Mouse (Mus musculus) gastrocnemius, postnatal 36 days (tissue): ENCODE results near the gene Vmn2r89. TPM values are rescaled to one million over a fixed set of nuclear protein-coding genes. Genes with fewer than 3 reads are reported as not detected.

Experiments
- total RNA-seq, 2 experiments: library from RNA; stranded (reverse); gene quantifications; 2 replicates each; pipeline ENCODE4 v1.2.3; 2021

Gene Vmn2r89
- total RNA-seq, 2 experiments from 2014 or later: not detected

Other genes with a start within 250 kb of the Vmn2r89 start
- not detected for gene Ear14, start 248.5 kb upstream of the Vmn2r89 start, total RNA-seq
- gene Rnase2a, start 195.7 kb upstream of the Vmn2r89 start, total RNA-seq: 1 to 10 TPM in 1 of 2 experiments, under 1 TPM in 1; 0.94 to 1.7 TPM
- gene Gm7247, start 90.1 kb upstream of the Vmn2r89 start, total RNA-seq: not detected
- not detected for gene Vmn2r88, start 41.0 kb upstream of the Vmn2r89 start, total RNA-seq
- not detected for gene Gm5622, start 100.9 kb downstream of the Vmn2r89 start, total RNA-seq
- not detected for gene Gm17175, start 122.2 kb downstream of the Vmn2r89 start, total RNA-seq
- not detected for gene Gm17174, start 140.3 kb downstream of the Vmn2r89 start, total RNA-seq
- gene Gm17078, start 159.5 kb downstream of the Vmn2r89 start, total RNA-seq: not detected
- not detected for gene Gm4181, start 183.8 kb downstream of the Vmn2r89 start, total RNA-seq
- gene Gm17079, start 243.6 kb downstream of the Vmn2r89 start, total RNA-seq: not detected